Mouse (Mus musculus) forebrain, embryonic 15.5 days (tissue): ENCODE data around the gene Edc3. TPM values are rescaled to one million over a fixed set of nuclear protein-coding genes. Genes with fewer than 3 reads are reported as not detected.

Experiments used
- ATAC-seq: fragments of 200-750 bp; cut with Nextera tagmentation; replicated peaks from 2 replicates; pipeline ENCODE4 v1.8.0; 2017; ENCODE audit warnings: mild to moderate bottlenecking, moderate TSS enrichment, moderate library complexity
- H3K27ac ChIP-seq: fragments of 300-500 bp; sonication (generic); replicated peaks from 2 replicates; pipeline ENCODE4 v1.5.1; 2015; ENCODE audit warnings: mild to moderate bottlenecking, inconsistent platforms
- H3K27me3 ChIP-seq: fragments of 300-500 bp; sonication (generic); 2 replicates; pipeline ENCODE4 v1.6.1; 2015; ENCODE audit warnings: inconsistent platforms
- H3K36me3 ChIP-seq: fragments of 300-500 bp; sonication (generic); 2 replicates; pipeline ENCODE4 v1.6.1; 2015; ENCODE audit warnings: mild to moderate bottlenecking, inconsistent platforms
- H3K4me1 ChIP-seq: fragments of 300-500 bp; sonication (generic); 2 replicates; pipeline ENCODE4 v1.6.1; 2015; ENCODE audit warnings: inconsistent platforms
- H3K4me2 ChIP-seq: fragments of 300-500 bp; sonication (generic); replicated peaks from 2 replicates; pipeline ENCODE4 v1.6.1; 2015; ENCODE audit warnings: mild to moderate bottlenecking, inconsistent platforms
- H3K4me3 ChIP-seq: fragments of 300-500 bp; sonication (generic); 2 replicates; pipeline ENCODE4 v1.5.1; 2015; ENCODE audit warnings: mild to moderate bottlenecking, inconsistent platforms
- H3K9ac ChIP-seq: fragments of 300-500 bp; sonication (generic); replicated peaks from 2 replicates; pipeline ENCODE4 v1.6.1; 2015; ENCODE audit warnings: mild to moderate bottlenecking, inconsistent platforms
- H3K9me3 ChIP-seq: fragments of 300-500 bp; sonication (generic); 2 replicates; pipeline ENCODE4 v1.6.1; 2016; ENCODE audit warnings: inconsistent platforms
- WGBS: fragments of 180-500 bp; shearing (Covaris S2); methylation state at CpG from one replicate; pipeline ENCODE4 v1.1.7; 2015; ENCODE audit warnings: mixed read lengths; 5-methylcytosine and 5-hydroxymethylcytosine counted together
- polyA plus RNA-seq: library from polyadenylated mRNA; unstranded; fragments of >200 nt; fragmentation: Nextera tagmentation; extraction: Ambion mirVana; gene quantifications from 2 replicates; pipeline ENCODE4 v1.2.1, GENCODE M21; 2015

Edc3 gene
- polyA plus RNA-seq, 1 experiment from 2014 or later: 37.1 TPM

DNA sequence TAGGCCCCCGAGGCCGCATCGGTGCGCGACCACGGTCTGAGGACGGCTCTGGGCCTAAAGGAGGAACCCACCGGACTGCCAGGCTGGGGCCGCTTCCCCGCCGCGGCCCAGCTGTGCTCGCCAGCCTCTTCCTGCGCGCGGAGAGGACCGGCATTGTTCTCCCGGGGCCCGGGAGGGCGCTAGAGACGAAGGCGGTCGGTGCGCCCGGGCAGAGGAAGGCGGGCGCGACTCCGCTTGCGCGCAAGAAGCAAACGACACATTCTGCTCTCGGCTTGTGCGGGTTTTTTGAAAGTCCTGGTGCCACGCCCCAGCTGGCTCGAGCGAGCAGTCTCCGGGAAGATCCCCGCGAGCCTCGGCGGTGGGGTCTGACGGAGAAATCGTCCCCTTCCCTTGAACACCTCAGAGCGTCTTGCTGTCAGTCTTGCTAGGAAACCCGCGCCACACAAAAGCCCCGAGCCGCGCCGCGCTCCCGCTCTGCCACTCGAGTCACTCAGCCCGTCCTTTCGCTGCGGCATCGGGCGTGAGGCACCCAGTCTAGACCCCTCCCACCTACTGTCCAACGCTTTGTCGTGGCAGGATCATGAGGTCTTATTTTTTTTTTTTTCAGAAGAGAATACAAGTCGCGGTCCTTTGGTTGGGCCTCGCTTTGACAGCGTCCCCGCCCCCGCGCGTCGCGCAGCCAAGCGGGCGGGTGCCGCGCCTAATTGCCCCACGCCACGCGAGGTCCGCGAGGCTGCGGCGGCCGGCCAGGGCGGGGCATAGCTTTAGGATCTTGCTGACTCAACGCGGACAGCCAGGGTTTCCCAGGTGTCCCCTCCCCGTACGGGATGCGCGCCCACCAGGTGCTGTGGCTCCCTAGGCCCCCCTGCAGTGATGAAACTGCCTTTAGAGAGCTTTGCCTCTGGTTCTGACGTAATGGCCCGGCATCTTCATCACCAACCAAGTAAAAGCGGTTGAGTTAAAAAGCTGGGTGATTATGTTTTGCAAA, 57.3 kb downstream of the Edc3 start, which contains the start of gene Clk3:
Gene Clk3, minus strand, starts transcription at position 497 of the 988 bp plus-strand sequence.
- H3K4me1 ChIP-seq: peaks cover 34% of the 10 kb centered on the region
- peak within 1 kb of the TSS; percentile 88 for H3K4me3 ChIP-seq
- H3K4me2 ChIP-seq: peak within 1 kb of the TSS; percentile 95
- no peaks in the 10 kb centered on the region for H3K9me3 ChIP-seq
- peak within 1 kb of the TSS; percentile 99 for H3K27ac ChIP-seq
- no peaks in the 10 kb centered on the region for H3K27me3 ChIP-seq
- peaks cover 5% of the 10 kb centered on the region for H3K36me3 ChIP-seq
- WGBS: under 1% methylated on average over 93 of the region's 93 CpGs
- peak within 1 kb of the TSS; percentile 98 for H3K9ac ChIP-seq
- ATAC-seq: peak; percentile 37

DNA sequence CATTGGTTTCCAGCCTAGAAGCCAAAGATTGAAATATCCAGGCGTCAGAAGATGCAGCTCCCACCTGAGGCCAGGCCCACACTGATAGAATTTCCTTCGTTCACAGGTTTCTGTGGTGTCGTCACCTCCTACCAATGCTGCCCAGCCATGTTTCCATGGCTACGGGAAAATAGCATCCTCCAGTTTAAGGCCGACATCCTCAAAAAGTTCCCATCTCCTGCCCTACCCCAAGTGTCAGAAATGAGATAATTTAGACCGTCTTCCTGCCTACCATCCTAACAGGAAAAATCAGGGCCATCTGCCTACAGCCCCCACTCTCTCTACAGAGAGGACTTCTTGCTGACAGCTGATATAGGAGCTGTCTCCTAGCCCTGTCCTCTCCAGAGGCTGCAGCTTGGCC, 58.1 kb downstream of the Edc3 start:
- Histone ChIP-seq H3K27me3 (no peaks in the 10 kb centered on the region), H3K27ac (peak overlapping the region; percentile 99), H3K4me3 (peak overlapping the region; percentile 88), H3K36me3 (no peaks in the 10 kb centered on the region), H3K9ac (peak overlapping the region; percentile 98), H3K9me3 (no peaks in the 10 kb centered on the region), H3K4me1 (peaks cover 34% of the 10 kb centered on the region), H3K4me2 (peak overlapping the region; percentile 95)
- WGBS: 42% methylated on average over 6 of the region's 6 CpGs
- ATAC-seq: no peak

DNA sequence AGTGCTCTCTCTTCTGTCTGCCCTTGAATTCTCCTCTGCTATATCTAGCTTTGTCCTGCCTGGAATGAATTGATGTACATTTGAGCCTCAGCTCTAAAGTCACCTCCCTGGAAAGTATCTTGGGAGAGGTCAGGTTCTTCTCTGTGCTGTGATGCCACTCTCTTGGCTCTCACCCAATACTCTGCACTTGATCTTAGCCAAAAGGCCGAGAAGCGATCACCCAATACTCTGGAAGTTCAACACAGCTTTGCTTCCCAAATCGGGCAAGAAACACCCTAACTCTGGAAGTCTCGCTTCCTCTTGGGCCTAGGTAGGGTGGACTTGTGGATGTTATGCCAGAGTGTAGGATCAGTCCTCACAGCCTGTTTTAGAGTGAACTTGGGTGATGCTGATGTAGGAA, 58.9 kb downstream of the Edc3 start:
- 91% methylated on average over 4 of the region's 4 CpGs for WGBS
- Histone ChIP-seq H3K4me3 (no peak overlapping the region), H3K27ac (no peak overlapping the region), H3K27me3 (no peaks in the 10 kb centered on the region), H3K9ac (no peak overlapping the region), H3K4me2 (no peak overlapping the region), H3K4me1 (peaks cover 28% of the 10 kb centered on the region), H3K36me3 (no peaks in the 10 kb centered on the region), H3K9me3 (no peaks in the 10 kb centered on the region)
- ATAC-seq: no peak

DNA sequence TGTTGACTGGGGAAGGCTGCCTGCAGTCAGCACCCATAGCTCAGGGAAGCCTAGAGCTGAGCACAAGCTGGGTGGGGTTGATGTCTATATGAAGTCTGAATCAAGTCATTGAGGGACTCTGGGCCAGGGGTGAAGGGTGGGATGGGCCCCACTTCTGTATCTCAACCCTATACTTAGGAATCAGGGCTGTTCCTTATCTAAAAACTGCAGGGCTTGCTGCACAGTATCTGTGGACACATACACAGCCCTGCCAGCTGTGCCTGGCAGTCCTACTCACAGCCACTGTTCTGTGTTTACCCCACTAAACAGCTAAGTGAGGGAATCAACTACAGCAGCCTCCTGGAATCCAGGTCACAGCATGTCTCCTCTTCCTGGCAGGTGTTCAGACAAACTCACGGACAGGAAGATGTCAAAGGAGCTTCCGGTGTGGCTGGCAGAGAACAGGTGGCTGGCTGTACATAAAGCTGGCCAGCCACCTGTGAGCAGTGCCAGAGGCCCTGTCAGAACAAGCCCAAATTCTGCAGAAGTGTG, 61.3 kb downstream of the Edc3 start:
- no peak overlapping the region for H3K4me3 ChIP-seq
- peaks cover 8% of the 10 kb centered on the region for H3K4me1 ChIP-seq
- H3K9me3 ChIP-seq: no peaks in the 10 kb centered on the region
- no peak overlapping the region for H3K9ac ChIP-seq
- H3K27me3 ChIP-seq: no peaks in the 10 kb centered on the region
- H3K4me2 ChIP-seq: no peak overlapping the region
- no peak overlapping the region for H3K27ac ChIP-seq
- 67% methylated on average over 2 of the region's 2 CpGs for WGBS
- ATAC-seq: no peak
- no peaks in the 10 kb centered on the region for H3K36me3 ChIP-seq

DNA sequence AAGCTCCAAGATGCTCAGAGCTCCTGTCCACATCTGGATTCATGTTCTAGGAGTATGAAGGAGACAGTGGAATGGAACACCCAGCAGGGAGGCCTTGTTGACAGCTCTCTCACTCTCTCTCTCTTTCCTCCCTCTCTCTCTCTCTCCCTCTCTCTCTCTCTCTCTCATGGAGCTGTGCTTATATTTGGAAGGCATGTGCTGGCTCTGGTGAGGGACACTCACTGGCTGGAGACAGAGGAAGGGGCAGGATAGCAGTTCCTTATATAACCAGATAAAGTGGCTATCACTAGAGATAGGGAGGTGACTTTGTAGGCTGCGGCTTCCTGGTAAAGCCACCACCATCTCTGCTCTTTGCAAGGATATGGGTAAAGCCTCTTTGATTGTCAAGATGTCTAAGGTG, 61.9 kb downstream of the Edc3 start:
- no peaks in the 10 kb centered on the region for H3K36me3 ChIP-seq
- no peak overlapping the region for H3K4me3 ChIP-seq
- ATAC-seq: no peak
- H3K9me3 ChIP-seq: no peaks in the 10 kb centered on the region
- no peak overlapping the region for H3K4me2 ChIP-seq
- peaks cover 8% of the 10 kb centered on the region for H3K4me1 ChIP-seq
- H3K27ac ChIP-seq: no peak overlapping the region
- WGBS: 94% methylated on average over 1 of the region's 1 CpGs
- no peak overlapping the region for H3K9ac ChIP-seq
- H3K27me3 ChIP-seq: no peaks in the 10 kb centered on the region

DNA sequence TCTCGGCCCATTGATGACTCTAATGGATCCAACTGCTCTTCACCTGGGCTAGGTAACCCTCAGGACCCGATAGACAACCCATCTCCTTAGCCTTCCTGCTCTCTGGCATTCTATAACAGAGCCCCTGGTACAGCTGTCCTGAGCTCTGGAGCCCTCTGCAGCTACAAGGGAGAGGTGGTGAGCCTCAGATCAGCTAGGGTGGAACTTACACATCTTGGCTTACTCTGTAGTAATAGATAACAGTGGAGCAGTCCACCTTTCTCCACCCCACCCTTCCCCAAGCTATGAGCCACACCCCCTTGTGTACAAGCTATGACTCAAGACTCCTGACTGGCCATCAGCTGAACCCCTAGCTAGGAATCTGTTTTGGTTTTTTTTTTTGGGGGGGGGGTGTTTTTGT, 62.5 kb downstream of the Edc3 start:
- no peaks in the 10 kb centered on the region for H3K27me3 ChIP-seq
- H3K9me3 ChIP-seq: no peaks in the 10 kb centered on the region
- H3K4me2 ChIP-seq: no peak overlapping the region
- no peaks in the 10 kb centered on the region for H3K36me3 ChIP-seq
- no peak for ATAC-seq
- 89% methylated on average over 2 of the region's 2 CpGs for WGBS
- no peak overlapping the region for H3K9ac ChIP-seq
- no peak overlapping the region for H3K4me3 ChIP-seq
- H3K4me1 ChIP-seq: peaks cover 8% of the 10 kb centered on the region
- no peak overlapping the region for H3K27ac ChIP-seq

DNA sequence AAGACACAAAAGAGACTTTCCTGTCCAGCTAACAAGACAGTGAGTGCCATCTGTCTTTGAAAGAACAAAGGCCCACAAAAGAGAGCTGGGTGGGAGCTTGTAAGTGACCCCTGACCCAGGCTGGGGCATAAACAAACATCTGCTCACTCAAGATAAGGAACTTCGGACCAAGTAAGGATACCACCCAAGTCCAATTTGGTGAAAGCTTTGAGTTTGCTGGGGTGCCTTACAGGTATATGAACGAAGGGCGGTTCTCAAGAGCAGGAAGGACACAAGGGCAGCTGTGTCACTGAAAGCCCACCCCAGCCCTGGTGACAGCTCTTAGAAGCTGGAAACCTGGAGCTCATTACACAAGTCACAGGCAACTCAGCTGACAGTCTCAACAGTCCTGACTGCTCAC, 65.4 kb downstream of the Edc3 start:
- Histone ChIP-seq H3K4me1 (no peaks in the 10 kb centered on the region), H3K4me3 (no peak overlapping the region), H3K9ac (no peak overlapping the region), H3K27me3 (no peaks in the 10 kb centered on the region), H3K27ac (no peak overlapping the region), H3K9me3 (no peaks in the 10 kb centered on the region), H3K4me2 (no peak overlapping the region), H3K36me3 (no peaks in the 10 kb centered on the region)
- WGBS: 91% methylated on average over 3 of the region's 3 CpGs
- ATAC-seq: no peak

DNA sequence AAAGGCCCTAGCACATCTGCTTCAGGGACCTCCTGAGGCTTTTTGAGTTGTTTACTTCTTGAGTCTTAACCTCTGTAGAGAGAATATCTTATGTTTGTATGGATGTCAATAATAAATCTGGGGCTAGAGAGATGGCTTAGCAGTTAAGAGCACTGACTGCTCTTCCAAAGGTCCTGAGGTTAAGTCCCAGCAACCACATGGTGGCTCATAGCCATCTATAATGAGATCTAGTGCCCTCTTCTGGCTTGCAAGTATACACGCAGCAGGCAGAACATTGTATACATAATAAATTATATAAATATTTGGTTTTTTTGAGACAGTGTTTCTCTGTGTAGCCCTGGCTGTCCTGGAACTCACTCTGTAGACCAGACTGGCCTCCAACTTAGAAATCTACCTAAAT, 65.8 kb downstream of the Edc3 start:
- 10% methylated on average over 1 of the region's 1 CpGs for WGBS
- Histone ChIP-seq H3K4me2 (no peak overlapping the region), H3K36me3 (no peaks in the 10 kb centered on the region), H3K9me3 (no peaks in the 10 kb centered on the region), H3K4me1 (no peaks in the 10 kb centered on the region), H3K4me3 (no peak overlapping the region), H3K9ac (no peak overlapping the region), H3K27me3 (no peaks in the 10 kb centered on the region), H3K27ac (no peak overlapping the region)
- no peak for ATAC-seq

DNA sequence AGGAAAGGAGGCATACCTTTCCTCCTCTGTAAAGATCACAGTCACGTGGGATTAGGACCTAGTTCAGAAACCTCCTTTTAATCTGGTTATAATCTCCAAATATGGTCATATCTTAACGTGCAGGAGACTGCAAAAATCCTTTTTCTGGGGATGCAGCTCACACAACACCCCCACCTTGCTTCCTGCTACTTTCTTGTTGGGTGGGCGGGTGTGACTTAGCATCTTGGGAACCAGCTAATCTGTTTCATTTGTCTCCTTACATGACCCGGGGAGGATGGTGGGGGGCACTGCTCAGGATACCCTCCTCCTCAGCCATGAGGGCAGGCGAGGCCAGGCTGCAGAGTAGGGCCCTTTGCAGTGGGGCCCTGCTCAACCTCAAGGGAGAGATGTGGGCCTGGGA, 66.7 kb downstream of the Edc3 start:
- H3K4me3 ChIP-seq: no peak overlapping the region
- no peak overlapping the region for H3K27ac ChIP-seq
- no peaks in the 10 kb centered on the region for H3K4me1 ChIP-seq
- H3K4me2 ChIP-seq: no peak overlapping the region
- H3K27me3 ChIP-seq: no peaks in the 10 kb centered on the region
- no peaks in the 10 kb centered on the region for H3K9me3 ChIP-seq
- no peak for ATAC-seq
- no peaks in the 10 kb centered on the region for H3K36me3 ChIP-seq
- WGBS: 75% methylated on average over 5 of the region's 5 CpGs
- H3K9ac ChIP-seq: no peak overlapping the region

DNA sequence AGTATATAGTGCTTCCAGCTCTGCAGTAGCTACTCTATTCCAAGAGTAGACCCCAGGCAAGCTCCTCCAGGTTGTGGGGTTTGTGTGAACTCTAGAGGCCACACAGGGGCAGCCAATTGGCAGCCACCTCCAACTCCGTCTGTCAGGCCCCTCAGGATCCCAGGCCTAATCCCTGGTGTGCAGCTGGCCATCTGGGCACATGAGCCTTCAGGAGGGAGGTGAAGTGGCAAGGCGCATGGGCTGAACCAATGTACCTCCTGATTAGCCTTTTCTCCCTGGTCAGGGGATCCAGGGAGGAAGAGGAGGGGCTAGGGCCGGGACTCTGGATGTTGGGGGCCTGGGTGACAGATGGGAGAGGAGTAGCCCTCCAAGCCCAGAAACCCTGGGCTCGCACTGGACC, 67.4 kb downstream of the Edc3 start:
- Histone ChIP-seq H3K27me3 (no peaks in the 10 kb centered on the region), H3K4me1 (no peaks in the 10 kb centered on the region), H3K27ac (no peak overlapping the region), H3K9me3 (no peaks in the 10 kb centered on the region), H3K4me2 (no peak overlapping the region), H3K4me3 (no peak overlapping the region), H3K9ac (no peak overlapping the region), H3K36me3 (no peaks in the 10 kb centered on the region)
- 61% methylated on average over 4 of the region's 4 CpGs for WGBS
- ATAC-seq: no peak

DNA sequence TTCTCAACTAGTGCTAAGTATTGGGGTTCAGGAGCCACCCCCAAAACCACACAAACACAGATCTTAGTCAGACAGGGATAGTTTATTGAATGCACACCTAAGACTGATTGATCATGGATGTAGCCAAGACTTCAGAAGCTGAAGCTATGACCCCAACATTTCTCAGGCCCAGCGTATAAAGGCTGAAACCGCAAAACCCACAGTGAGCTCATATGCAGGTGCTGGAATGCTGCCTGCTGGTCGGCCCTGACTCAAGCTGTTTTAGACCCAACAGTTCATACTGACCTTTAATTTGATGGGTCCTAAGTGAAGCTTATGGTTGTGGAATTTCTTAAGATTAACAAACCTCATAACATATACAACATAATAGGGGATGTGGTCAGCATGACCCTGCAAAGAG, 74.3 kb downstream of the Edc3 start:
- H3K4me3 ChIP-seq: no peak overlapping the region
- no peaks in the 10 kb centered on the region for H3K9me3 ChIP-seq
- no peak for ATAC-seq
- WGBS: 95% methylated on average over 3 of the region's 3 CpGs
- H3K27ac ChIP-seq: no peak overlapping the region
- H3K4me2 ChIP-seq: no peak overlapping the region
- no peak overlapping the region for H3K9ac ChIP-seq
- H3K36me3 ChIP-seq: no peaks in the 10 kb centered on the region; the same call in 1 of the 2 replicates
- H3K27me3 ChIP-seq: no peaks in the 10 kb centered on the region
- H3K4me1 ChIP-seq: no peaks in the 10 kb centered on the region

DNA sequence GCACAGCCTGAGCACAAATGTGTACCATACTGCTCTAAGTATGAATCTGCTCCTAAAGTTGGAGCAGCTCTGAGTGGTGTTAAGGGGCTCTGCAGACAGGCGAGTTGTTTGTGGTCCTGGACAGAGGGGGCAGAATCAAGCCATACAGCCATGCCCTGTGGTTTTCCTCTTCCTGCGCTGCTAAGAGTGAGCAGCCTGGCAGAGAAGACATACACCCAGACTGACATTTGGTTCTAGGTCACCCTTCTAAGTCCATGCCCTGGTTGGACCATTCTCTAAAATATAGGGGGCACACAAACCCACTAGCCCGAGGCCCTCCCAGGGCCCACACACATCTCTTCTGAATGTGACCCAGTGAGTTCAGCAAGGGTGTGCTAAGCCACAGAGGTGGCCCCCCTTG, 81.4 kb downstream of the Edc3 start:
- H3K4me3 ChIP-seq: no peak overlapping the region

More for the DNA sequence above, 81.4 kb downstream of the Edc3 start:
- Histone ChIP-seq H3K27ac (no peak overlapping the region), H3K9ac (no peak overlapping the region), H3K4me1 (no peaks in the 10 kb centered on the region), H3K9me3 (no peaks in the 10 kb centered on the region), H3K36me3 (peaks cover 46% of the 10 kb centered on the region), H3K4me2 (no peak overlapping the region), H3K27me3 (no peaks in the 10 kb centered on the region)
- ATAC-seq: no peak
- 79% methylated on average over 3 of the region's 3 CpGs for WGBS
